Mouse (Mus musculus): ENCODE measurements around the gene Fam117a. TPM values are rescaled to one million over a fixed set of nuclear protein-coding genes. Genes with fewer than 3 reads are reported as not detected.

Gene Fam117a
- total RNA-seq, 1 experiment from 2014 or later, result 84.4 TPM

GRCm38 (mm10) chr11:95353226-95353625 is 16.4 kb downstream of the Fam117a start:
- no peak for ATAC-seq (replicated peaks in 1 of 2; ENCODE audit: insufficient read depth in 1 of 2, low FRiP score in 2 of 2, low TSS enrichment in 1 of 2, low read depth in 1 of 2, poor library complexity in 2 of 2, severe bottlenecking in 2 of 2)

GRCm38 (mm10) chr11:95354228-95354944 is 17.6 kb downstream of the Fam117a start:
- no peak for ATAC-seq (replicated peaks in 1 of 2; ENCODE audit: insufficient read depth in 1 of 2, low FRiP score in 2 of 2, low TSS enrichment in 1 of 2, low read depth in 1 of 2, poor library complexity in 2 of 2, severe bottlenecking in 2 of 2)

- no peak for ATAC-seq (replicated peaks in 1 of 2; ENCODE audit: insufficient read depth in 1 of 2, low FRiP score in 2 of 2, low TSS enrichment in 1 of 2, low read depth in 1 of 2, poor library complexity in 2 of 2, severe bottlenecking in 2 of 2)
These were observed 18.3 kb downstream of the Fam117a start for GRCm38 (mm10) chr11:95354945-95355660.

- ATAC-seq (replicated peaks in 1 of 2; ENCODE audit: insufficient read depth in 1 of 2, low FRiP score in 2 of 2, low TSS enrichment in 1 of 2, low read depth in 1 of 2, poor library complexity in 2 of 2, severe bottlenecking in 2 of 2), result no peak
These were observed 18.8 kb downstream of the Fam117a start for GRCm38 (mm10) chr11:95355661-95356011.

GRCm38 (mm10) chr11:95356039-95356438 is 19.2 kb downstream of the Fam117a start:
- ATAC-seq (replicated peaks in 1 of 2; ENCODE audit: insufficient read depth in 1 of 2, low FRiP score in 2 of 2, low TSS enrichment in 1 of 2, low read depth in 1 of 2, poor library complexity in 2 of 2, severe bottlenecking in 2 of 2), result no peak

- peak; percentile 81 to 82 for ATAC-seq (replicated peaks in 1 of 2; ENCODE audit: insufficient read depth in 1 of 2, low FRiP score in 2 of 2, low TSS enrichment in 1 of 2, low read depth in 1 of 2, poor library complexity in 2 of 2, severe bottlenecking in 2 of 2)
These were observed 19.9 kb downstream of the Fam117a start for GRCm38 (mm10) chr11:95356469-95357273.

- no peak for ATAC-seq (replicated peaks in 1 of 2; ENCODE audit: insufficient read depth in 1 of 2, low FRiP score in 2 of 2, low TSS enrichment in 1 of 2, low read depth in 1 of 2, poor library complexity in 2 of 2, severe bottlenecking in 2 of 2)
These were observed 21.4 kb downstream of the Fam117a start for GRCm38 (mm10) chr11:95358263-95358662.

GRCm38 (mm10) chr11:95364388-95364787 is 27.6 kb downstream of the Fam117a start:
- ATAC-seq (replicated peaks in 1 of 2; ENCODE audit: insufficient read depth in 1 of 2, low FRiP score in 2 of 2, low TSS enrichment in 1 of 2, low read depth in 1 of 2, poor library complexity in 2 of 2, severe bottlenecking in 2 of 2), result no peak

GRCm38 (mm10) chr11:95365596-95365995 is 28.8 kb downstream of the Fam117a start:
- ATAC-seq (replicated peaks in 1 of 2; ENCODE audit: insufficient read depth in 1 of 2, low FRiP score in 2 of 2, low TSS enrichment in 1 of 2, low read depth in 1 of 2, poor library complexity in 2 of 2, severe bottlenecking in 2 of 2), result no peak

- ATAC-seq (replicated peaks in 1 of 2; ENCODE audit: insufficient read depth in 1 of 2, low FRiP score in 2 of 2, low TSS enrichment in 1 of 2, low read depth in 1 of 2, poor library complexity in 2 of 2, severe bottlenecking in 2 of 2), result no peak
These were observed 29.6 kb downstream of the Fam117a start for GRCm38 (mm10) chr11:95366280-95366897.

- ATAC-seq (replicated peaks in 1 of 2; ENCODE audit: insufficient read depth in 1 of 2, low FRiP score in 2 of 2, low TSS enrichment in 1 of 2, low read depth in 1 of 2, poor library complexity in 2 of 2, severe bottlenecking in 2 of 2), result peak; percentile 29 to 37; a peak in 2 of 4 replicates
These were observed 30.4 kb downstream of the Fam117a start for GRCm38 (mm10) chr11:95367011-95367735.

GRCm38 (mm10) chr11:95368231-95368823 is 31.5 kb downstream of the Fam117a start:
- ATAC-seq (replicated peaks in 1 of 2; ENCODE audit: insufficient read depth in 1 of 2, low FRiP score in 2 of 2, low TSS enrichment in 1 of 2, low read depth in 1 of 2, poor library complexity in 2 of 2, severe bottlenecking in 2 of 2), result no peak

GRCm38 (mm10) chr11:95368871-95369270 is 32.1 kb downstream of the Fam117a start:
- ATAC-seq (replicated peaks in 1 of 2; ENCODE audit: insufficient read depth in 1 of 2, low FRiP score in 2 of 2, low TSS enrichment in 1 of 2, low read depth in 1 of 2, poor library complexity in 2 of 2, severe bottlenecking in 2 of 2), result no peak

- ATAC-seq (replicated peaks in 1 of 2; ENCODE audit: insufficient read depth in 1 of 2, low FRiP score in 2 of 2, low TSS enrichment in 1 of 2, low read depth in 1 of 2, poor library complexity in 2 of 2, severe bottlenecking in 2 of 2), result peak in 1 of 2 experiments; percentile 26; a peak in 1 of 4 replicates
These were observed 33.4 kb downstream of the Fam117a start for GRCm38 (mm10) chr11:95369964-95370890.

GRCm38 (mm10) chr11:95371182-95371581 is 34.4 kb downstream of the Fam117a start:
- no peak for ATAC-seq (replicated peaks in 1 of 2; ENCODE audit: insufficient read depth in 1 of 2, low FRiP score in 2 of 2, low TSS enrichment in 1 of 2, low read depth in 1 of 2, poor library complexity in 2 of 2, severe bottlenecking in 2 of 2)

- ATAC-seq (replicated peaks in 1 of 2; ENCODE audit: insufficient read depth in 1 of 2, low FRiP score in 2 of 2, low TSS enrichment in 1 of 2, low read depth in 1 of 2, poor library complexity in 2 of 2, severe bottlenecking in 2 of 2), result no peak
These were observed 42.1 kb downstream of the Fam117a start for GRCm38 (mm10) chr11:95378926-95379325.
